Mouse (Mus musculus): Measurements from ENCODE around the gene Ctnna3.
"Not testable (repeated sequence)": the region's sequence is repeated elsewhere in the genome, so short reads cannot be mapped to it uniquely, and the experiment has no call there.

The Ctnna3 gene

GRCm38 (mm10) chr10:63424475-63424814 is 5.5 kb upstream of the Ctnna3 start:
- DNase-seq (ENCODE audit: low read depth, low spot score), result no peak

- DNase-seq (ENCODE audit: low read depth, low spot score), result no peak
Observed at GRCm38 (mm10) chr10:63427146-63427545, 2.8 kb upstream of the Ctnna3 start.

DNA sequence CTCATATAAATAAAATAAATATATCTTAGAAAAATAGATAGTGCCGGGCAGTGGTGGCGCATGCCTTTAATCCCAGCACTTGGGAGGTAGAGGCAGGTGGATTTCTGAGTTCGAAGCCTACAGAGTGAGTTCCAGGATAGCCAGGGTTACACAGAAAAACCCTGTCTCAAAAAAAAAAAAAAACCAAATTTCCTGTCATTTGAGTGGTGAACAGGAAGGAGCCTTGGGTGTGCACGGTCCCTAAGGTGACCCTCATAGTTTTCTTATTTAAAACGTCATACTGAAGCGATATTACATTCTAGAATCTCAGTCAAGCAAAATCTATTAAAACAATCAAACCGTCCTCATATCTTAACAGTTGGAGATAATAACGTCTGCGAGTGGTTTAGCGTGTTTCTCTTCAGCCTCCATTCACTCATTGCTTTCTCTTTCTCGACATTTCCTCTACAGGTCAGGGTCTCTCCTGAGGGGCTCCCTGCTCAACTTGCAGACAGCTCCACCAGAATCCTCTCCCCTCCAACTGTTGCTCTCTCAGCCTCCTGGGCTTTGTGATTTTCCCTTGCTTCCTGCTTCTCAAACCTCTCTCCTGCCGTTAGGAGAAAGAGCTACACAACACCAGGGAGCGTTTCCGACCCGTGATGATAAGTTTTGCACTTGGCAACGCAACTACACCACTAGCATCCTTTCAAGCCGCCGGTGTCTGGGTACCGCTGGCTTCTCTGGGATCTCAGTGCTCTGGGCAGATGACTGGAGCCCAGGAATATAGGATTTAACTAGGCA is 1.5 kb upstream of the Ctnna3 start:
- DNase-seq (ENCODE audit: low read depth, low spot score), result no peak

DNA sequence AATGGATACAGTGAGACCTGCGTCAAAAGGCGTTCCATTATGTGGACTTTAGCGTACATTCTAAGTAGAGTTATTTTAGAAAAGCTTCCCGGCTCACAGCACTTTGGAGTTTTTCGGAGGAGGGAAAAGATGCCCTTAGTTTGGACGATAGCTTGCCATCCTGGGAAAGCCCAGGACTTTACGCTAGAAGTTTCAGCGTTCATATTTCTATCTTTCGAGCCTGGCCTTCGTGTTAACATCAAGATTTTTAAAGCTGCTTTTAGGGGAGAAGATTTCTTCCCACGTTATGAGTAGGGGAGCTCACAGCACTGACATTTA is 916 bp upstream of the Ctnna3 start:
- DNase-seq (ENCODE audit: low read depth, low spot score), result no peak

DNA sequence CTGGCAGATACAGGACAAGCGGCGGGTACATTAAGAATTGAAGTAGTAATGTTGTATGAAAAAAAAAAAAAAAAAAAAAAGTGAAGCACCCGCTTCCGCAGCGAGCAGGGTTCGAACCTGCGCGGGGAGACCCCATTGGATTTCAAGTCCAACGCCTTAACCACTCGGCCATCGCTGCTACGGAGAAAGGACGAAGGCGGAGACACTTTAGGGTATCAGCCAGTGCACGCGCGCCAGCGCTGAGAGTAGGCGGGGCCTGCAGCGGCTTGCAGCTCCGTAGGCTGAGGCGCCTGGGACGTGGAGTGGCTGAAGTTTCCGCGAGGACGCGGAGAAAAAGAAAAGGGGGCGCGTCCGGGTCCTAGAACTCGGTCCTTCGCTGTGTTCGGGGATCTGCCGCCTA is 518 bp upstream of the Ctnna3 start:
- DNase-seq (ENCODE audit: low read depth, low spot score), result peak; percentile 94

GRCm38 (mm10) chr10:63431221-63431736 is 1.4 kb downstream of the Ctnna3 start:
- no peak for DNase-seq (ENCODE audit: low read depth, low spot score)

DNA sequence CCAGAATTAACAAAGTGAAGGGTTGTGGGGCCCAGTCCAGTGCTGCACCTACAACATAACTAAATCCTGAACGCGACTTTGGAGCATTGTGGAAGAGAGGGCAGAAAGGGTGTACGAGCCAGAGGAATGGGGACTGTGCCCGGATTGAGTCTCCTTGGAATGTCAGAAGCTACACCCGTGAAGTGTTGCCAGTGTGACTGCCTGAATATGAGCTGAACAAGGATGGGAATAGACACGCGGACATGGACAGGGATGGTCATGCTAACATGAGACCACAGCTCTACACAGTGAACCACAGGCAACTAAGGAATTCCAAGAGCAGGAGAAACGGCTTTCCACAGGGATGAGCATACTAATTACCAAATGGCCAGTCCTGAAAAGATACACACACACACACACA is 2.2 kb downstream of the Ctnna3 start:
- DNase-seq (ENCODE audit: low read depth, low spot score), result no peak

- no peak for DNase-seq (ENCODE audit: low read depth, low spot score)
Observed at GRCm38 (mm10) chr10:63432887-63433286, 3.0 kb downstream of the Ctnna3 start.

GRCm38 (mm10) chr10:63438736-63439262 is 8.9 kb downstream of the Ctnna3 start:
- DNase-seq (ENCODE audit: low read depth, low spot score), result no peak

DNA sequence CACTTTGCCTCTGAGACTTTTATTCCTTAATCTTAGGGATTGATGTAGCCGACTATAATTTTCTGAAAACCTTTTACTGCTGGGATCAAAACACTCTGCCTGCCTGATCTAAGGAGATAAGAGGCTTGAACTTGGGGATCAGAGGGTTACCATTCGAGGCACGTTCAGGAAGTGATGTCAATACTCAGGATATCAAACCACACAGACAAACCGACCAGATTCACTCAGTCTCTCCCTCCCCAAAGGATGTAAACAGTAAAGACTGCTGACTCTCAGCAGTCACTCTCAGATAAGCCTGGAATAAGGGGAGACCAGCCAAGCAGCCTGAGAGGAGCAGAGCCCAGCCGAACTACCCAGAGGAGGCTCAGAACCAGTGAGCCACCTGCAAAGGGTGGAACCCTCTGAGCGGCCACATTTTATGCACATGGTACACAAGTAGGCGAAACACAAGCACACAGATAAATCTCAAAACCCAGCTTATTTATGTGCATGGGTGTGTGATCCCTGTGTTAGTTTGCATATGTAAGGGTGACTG is 9.9 kb downstream of the Ctnna3 start:
- DNase-seq (ENCODE audit: low read depth, low spot score), result no peak

DNA sequence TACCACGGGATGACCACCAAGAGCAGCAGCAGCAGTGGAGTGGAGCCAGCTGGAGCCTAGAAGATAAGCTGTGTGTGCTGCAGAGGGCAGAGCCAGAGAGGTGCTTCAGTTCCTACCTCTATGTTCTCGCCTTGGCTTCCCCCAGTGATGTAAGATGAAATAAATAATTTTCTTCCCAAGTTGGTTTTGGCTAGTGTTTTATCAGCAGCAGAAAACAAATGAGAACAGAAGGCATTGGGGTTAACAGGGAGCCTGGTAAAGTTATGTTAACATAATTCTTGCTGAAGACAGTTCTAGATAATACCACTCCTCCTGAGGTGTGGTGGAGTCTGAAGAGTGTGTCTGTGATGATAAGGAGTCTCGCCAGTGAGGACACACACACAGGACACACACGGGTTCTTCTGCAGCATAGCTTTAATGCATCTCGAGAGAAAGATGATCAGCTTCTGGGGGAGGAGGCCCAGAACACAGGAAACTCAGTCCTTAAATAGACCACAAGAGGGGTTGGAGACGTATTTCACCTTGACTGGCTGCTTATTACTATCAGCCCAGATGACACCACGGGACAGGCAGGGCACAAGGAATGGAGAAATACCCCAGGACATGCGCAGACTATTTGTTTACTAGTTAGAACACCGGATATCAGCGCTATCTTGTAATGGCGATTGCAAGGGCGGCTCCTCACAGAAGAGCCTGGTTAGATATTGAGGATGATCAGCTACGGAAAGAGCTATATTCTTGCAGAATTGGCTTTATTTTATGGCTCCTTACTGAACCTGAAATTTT is 14.9 kb downstream of the Ctnna3 start:
- not testable (repeated sequence) for DNase-seq (ENCODE audit: low read depth, low spot score)

- DNase-seq (ENCODE audit: low read depth, low spot score), result no peak
Observed at GRCm38 (mm10) chr10:63453926-63454325, 24.0 kb downstream of the Ctnna3 start.

DNA sequence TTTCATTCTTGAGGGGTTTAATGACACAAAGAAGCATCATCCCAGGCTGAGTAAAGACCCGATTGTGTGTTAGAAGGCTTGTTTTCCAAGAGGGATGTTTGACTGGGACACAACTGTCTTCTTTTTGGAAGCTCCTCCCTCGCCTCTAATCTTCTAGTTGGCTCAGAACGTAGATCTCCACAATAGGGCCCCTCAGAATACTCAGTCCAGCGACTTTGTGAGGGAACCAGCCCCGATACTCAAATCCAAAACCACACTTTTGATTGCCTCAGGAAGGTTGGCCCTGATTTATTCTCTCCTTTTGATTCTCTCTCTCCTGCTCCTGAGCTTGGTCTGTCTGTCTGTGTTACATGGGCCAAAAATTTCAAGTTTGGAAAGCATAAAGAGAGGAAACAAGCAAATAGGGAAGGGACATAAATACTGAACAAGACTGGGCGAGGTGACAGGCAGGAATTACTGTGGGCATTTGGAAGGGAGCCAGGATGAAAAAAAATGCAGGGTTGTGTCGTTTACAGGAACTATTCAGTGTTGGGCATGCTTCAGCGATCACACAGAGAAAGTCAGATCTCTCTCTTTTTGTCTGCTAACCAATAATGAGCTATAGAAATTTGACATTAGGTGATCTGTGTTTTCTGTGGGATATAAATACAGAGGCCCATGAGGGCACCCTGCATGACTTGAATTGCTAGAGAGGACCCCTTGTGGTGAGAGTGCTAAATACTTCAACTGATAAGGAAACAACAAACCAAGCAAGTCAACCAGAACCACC is 25.4 kb downstream of the Ctnna3 start:
- DNase-seq (ENCODE audit: low read depth, low spot score), result no peak

DNA sequence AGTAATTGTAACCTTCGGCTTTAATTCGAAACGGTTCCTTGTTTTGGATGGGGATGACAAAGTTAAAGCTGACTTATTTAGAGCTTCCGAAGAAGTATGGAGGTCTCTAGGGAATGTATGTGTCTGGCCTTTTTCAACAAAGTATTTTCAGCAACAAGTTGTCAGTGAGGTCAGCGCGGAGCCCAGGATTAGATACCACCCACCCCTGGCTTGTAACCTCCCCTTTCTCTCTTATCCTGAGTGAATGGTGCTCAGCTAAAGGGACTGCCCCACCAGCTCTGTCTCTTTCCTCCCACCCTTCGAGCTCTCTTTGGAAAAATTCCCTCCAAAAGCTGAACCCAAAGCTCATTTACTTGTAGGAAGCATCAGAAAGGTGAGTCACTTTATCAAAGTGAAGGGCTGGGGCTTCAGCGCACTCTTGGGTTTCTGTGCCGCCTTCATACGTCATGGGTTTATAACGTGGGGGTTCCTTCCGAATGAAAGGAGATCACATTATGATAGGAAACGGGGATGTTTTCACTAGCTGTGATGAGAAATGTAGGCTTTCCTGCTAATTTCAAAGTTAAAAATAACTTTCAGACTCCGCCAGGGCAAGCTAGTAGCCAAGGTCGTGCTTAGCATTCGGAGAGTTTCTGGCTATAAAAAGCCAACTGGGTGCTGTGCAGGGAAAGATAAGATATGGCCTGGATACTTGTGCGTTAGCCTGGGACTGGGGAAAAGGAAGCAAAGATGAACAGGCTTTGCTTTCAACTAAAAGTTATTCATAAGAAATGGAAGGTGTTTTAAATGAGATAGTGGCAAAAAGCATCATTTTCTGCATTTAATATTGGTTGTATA is 27.6 kb downstream of the Ctnna3 start:
- no peak for DNase-seq (ENCODE audit: low read depth, low spot score)

DNA sequence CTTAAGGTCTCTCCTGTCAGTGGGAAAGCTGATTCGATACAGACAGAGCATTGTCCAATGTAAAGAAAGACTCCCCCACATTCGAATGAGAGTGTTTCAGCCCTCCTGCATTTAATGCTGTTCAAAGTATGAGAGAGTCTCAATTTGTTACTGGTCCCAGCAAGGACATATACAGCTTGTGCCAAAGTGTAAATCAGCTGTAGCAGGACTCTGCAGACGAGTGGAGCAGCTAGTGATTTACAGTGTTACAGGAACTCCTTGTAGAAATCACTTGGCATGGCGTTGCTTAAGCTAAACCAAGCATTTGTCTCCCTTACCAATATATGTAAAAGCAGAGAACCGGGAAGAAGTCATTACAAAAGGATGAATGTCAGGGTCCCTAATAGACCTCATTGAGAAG is 31.0 kb downstream of the Ctnna3 start:
- DNase-seq (ENCODE audit: low read depth, low spot score), result no peak

DNA sequence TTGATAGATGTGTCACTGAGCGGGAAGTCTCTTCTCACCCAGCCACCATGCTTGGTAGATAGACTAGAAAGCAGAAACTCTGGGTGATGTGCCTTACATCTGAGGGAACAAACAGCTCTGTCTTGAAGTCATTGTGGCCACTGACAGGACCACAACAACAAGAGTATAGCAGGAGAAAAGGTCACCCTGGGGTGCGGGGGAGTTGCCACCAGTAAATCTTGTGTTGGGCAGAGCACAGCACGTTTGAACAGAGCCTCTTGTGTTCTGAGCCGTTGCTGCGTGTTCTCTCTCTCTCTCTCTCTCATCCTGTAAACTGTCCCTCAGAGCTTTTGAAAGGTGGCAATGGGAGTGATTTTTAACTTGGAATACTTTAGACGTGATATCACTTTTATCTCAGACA is 42.6 kb downstream of the Ctnna3 start:
- DNase-seq (ENCODE audit: low read depth, low spot score), result no peak

DNA sequence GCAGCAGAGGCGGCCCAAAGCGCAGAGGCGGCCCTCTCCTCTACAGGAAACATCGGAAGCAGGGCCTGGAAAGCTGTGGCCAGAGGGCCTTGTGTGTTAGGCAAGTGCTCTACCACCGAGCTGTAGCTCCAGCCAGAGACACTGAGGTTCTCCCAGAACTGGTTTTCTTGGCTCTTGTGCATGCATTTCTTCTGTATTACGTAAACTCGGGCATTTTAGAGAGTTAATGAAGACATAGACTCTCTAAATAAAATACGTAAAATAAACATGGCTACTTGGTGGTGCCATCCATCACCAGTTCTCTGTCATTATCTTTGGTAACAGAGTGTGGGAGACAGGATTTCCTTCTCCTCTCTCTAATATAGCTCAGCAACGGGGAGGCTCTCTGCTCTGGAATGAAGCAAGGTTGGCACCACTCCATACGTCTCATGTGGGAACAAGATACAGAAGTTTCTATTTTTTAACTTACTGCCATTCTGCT is 46.3 kb downstream of the Ctnna3 start:
- DNase-seq (ENCODE audit: low read depth, low spot score), result no peak

GRCm38 (mm10) chr10:63478946-63479345 is 49.0 kb downstream of the Ctnna3 start:
- DNase-seq (ENCODE audit: low read depth, low spot score), result no peak

DNA sequence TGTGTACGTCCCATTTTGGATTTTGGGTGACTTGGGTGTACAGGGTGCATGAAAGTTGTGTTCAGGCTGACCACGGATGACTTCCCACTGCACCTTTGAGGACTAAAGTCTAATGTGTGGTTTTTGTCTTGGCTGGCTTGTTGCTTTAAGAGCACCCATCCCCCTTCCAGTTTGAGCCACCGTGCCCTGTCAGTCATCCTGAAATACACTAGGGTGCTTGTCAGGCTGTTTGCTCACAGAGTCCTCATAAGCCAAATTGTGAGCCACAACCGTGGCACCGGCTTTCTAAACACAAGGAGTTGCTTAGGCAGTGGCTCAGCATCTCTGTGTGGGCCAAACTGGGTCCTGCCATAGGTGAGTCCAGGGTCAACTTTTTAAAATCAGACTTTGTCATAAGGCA is 50.2 kb downstream of the Ctnna3 start:
- DNase-seq (ENCODE audit: low read depth, low spot score), result no peak

- no peak for DNase-seq (ENCODE audit: low read depth, low spot score)
Observed at GRCm38 (mm10) chr10:63488346-63488745, 58.4 kb downstream of the Ctnna3 start.

DNA sequence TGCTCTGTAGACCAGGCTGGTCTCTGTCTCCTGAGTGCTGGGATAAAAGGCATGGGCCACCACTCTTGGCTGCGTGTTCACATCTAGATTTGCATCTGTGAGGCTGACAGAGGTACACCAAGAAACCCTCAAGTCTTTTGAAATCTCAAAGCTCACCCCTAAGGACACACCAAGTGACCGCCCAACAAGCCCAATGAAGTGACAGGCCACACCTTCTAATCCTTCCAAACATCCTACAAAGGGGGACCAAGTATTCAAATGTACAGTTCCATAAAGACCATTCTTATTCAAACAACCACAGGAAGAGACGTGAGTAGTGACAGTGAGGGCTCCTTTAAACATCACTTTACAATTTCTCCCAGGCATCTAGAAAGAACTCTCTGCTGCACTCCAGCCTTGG is 94.1 kb downstream of the Ctnna3 start:
- no peak for DNase-seq (ENCODE audit: low read depth, low spot score)
